Mouse (Mus musculus): Measurements from ENCODE around the gene Capn2. TPM values are rescaled to one million over a fixed set of nuclear protein-coding genes. Genes with fewer than 3 reads are reported as not detected.
A peak's percentile ranks its signal among the peaks of the same experiment; 100 is the strongest.

Capn2 gene
- polyA plus RNA-seq, 1 experiment from 2014 or later = 115 TPM

DNA sequence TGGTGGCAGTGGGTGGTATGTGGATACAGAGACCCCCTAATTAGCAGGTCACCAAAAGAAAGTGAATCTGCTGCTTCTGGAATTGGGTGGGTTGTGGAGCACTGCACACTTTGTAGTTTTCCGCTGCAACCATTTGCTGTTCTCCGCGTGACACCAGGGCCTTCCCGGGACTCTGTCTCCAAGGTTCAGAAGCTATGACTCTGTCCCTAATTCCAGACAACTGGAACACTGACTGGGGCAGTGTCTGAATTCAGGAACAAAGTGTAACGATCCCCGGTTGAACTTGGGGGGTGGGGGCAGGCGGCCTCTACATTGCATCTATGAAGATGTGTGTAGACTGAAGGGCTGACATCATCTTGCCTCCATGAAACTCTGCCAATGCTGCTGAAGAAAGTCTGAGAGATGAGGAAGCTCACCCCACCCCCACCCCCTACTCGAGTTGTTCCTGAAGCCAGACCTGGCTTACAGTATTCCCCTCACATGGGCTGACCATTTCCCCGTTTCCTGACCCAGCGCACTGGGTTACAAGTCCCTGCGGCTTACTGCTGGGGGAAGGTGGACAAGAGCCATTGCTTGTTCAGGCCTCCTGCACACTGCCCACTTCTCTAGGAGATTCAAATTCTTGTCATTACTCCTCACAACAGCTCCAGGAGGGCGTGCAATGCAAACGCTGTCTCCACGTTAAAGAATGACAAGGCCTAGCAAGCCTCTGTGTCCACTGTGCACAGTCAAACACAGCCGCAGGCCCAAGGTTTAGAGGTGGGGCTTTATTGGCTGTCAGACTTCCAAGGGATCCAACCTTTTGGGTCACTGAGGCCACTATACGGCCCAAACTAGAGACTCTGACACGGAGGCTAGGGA is 22.9 kb downstream of the Capn2 start:
- Histone ChIP-seq H3K9me3 (no peaks in the 10 kb centered on the region), H3K4me3 (no peak overlapping the region), H3K27ac (no peak overlapping the region), H3K36me3 (peaks cover 14% of the 10 kb centered on the region; the same call in 1 of the 2 replicates), H3K9ac (no peak overlapping the region), H3K4me1 (peaks cover 13% of the 10 kb centered on the region), H3K27me3 (replicated peaks) (no peaks in the 10 kb centered on the region), H3K4me2 (replicated peaks) (no peak overlapping the region)
- 73% methylated on average over 17 of the region's 17 CpGs for WGBS
- ATAC-seq (ENCODE audit: low FRiP score, low read depth) = no peak

DNA sequence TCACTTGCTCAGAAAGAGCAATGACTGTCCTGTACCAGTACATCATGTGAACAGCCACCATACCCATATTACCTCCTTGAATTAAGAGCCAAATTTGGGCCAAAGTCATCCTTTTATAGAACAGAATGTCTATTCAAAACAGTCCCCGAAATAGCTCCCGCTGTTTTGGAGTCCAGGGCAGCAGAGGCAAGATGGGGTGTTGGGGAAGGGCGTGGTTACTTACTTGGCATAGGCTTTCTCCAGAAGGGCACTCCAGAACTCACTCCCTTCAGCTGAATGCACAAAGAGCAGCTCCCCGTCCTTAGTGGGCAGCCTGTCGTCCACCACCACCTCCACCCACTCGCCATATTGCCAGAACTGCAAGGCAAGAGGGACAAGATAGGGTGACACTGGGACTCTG is 25.6 kb downstream of the Capn2 start:
- H3K9me3 ChIP-seq = no peaks in the 10 kb centered on the region
- ATAC-seq (ENCODE audit: low FRiP score, low read depth) = no peak
- peaks cover 38% of the 10 kb centered on the region for H3K36me3 ChIP-seq
- H3K4me1 ChIP-seq = peaks cover 11% of the 10 kb centered on the region; the same call in 1 of the 2 replicates
- H3K27ac ChIP-seq = no peak overlapping the region
- H3K9ac ChIP-seq = no peak overlapping the region
- no peak overlapping the region for H3K4me3 ChIP-seq
- H3K4me2 ChIP-seq (replicated peaks) = no peak overlapping the region
- WGBS = 91% methylated on average over 6 of the region's 6 CpGs
- H3K27me3 ChIP-seq (replicated peaks) = no peaks in the 10 kb centered on the region

DNA sequence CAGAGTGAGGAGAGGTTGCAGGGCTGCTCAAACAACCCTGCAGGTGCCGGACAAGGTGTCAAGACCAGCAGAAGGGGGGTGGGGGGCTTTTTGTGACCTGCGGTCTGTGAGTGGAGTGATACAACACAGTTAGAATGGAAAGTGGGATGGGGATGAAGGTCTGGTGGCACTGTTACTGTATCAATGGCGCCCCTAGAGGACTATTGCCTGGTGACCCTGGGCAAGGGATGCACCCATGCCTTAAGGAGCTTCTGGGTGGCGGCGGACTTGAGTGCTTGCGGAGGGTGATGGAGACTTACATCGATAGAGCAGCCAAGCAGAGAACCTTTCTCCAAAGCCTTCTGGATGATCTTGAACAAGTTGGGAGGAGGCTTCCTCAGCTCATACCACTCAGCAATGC is 26.8 kb downstream of the Capn2 start:
- Histone ChIP-seq H3K9me3 (no peaks in the 10 kb centered on the region), H3K4me3 (no peak overlapping the region), H3K4me2 (replicated peaks) (no peak overlapping the region), H3K27me3 (replicated peaks) (no peaks in the 10 kb centered on the region), H3K9ac (no peak overlapping the region), H3K36me3 (peaks cover 47% of the 10 kb centered on the region), H3K27ac (no peak overlapping the region), H3K4me1 (peaks cover 11% of the 10 kb centered on the region; the same call in 1 of the 2 replicates)
- WGBS = 85% methylated on average over 7 of the region's 7 CpGs
- peak; percentile 10; the same call in 1 of the 2 replicates for ATAC-seq (ENCODE audit: low FRiP score, low read depth)

DNA sequence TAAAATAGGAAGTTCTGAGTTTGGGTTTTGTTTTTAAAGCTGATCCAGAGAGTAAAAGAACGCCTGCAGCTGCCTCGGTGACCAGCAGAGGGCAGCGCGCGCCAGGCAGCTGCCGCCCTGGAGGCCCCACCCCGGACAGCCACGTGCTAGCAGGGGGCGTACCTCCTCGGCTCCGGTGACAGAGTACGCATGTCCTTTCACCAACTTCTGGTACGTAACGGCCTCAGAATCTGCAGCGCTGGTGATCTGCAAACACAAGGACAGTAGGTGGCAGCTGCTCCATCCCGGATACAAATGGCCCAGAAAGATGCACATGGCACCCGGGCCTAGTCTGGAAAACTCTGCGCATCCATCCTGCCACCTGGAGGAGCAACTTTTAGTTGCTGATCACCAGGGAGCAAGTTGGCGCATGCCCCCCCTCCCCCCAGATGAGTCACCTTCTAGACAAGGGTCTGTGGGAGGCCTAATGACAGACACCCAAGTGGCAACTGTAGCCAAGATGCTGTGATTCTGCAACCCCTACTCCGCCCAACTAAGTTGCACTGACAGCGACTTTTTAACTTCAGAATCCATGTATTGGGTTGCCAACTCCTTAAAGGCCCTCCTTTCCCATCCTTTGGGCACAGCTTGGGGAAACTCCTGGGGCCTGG is 27.5 kb downstream of the Capn2 start:
- no peak overlapping the region for H3K9ac ChIP-seq
- H3K4me3 ChIP-seq = peak overlapping the region; percentile 9; the same call in 1 of the 2 replicates
- no peaks in the 10 kb centered on the region for H3K9me3 ChIP-seq
- H3K4me1 ChIP-seq = peaks cover 11% of the 10 kb centered on the region; the same call in 1 of the 2 replicates
- H3K4me2 ChIP-seq (replicated peaks) = peak overlapping the region; percentile 55
- peaks cover 54% of the 10 kb centered on the region for H3K36me3 ChIP-seq
- H3K27me3 ChIP-seq (replicated peaks) = no peaks in the 10 kb centered on the region
- peak; percentile 90 for ATAC-seq (ENCODE audit: low FRiP score, low read depth)
- no peak overlapping the region for H3K27ac ChIP-seq
- WGBS = 12% methylated on average over 21 of the region's 21 CpGs

DNA sequence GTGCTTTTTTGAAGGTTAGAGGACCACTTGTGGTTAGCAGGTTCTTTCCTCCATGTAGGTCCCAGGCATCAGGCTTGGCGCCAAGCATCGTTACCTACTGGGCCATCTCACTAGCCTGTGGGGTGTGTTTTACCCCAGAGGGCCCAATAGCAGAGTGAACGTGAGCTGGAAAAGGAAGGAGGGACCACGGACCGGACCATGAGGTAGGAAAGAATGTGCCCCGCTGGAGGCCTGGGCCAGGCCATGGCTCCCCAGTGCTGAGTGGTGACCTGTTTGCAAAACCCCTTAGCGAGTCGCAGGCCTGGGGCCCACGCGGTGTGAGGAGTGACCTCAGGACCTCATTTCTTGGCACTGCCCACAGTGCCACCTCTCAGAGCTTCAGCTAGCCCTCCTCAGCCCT is 28.9 kb downstream of the Capn2 start:
- H3K27me3 ChIP-seq (replicated peaks) = no peaks in the 10 kb centered on the region

DNA sequence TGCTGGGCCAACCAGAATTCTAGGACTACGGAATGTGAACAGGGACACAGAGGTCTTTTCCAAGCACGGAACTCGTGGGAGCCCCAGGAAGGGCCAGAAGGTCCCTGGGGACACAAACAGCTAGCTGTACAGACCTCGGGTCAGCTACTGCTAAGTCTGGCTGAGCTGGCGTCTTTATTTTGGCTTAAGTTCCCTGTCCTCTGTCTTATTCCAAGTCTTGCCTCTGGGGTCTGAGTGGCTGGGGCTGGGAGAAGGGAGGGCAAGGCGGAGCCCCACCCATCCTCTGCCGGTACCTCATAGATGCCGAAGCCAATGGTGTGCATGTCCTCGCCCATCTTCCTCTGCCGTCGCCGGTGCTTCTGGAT is 33.5 kb downstream of the Capn2 start:
- no peak overlapping the region for H3K9ac ChIP-seq
- 92% methylated on average over 12 of the region's 12 CpGs for WGBS
- no peak overlapping the region for H3K4me2 ChIP-seq (replicated peaks)
- ATAC-seq (ENCODE audit: low FRiP score, low read depth) = no peak
- H3K27ac ChIP-seq = no peak overlapping the region
- no peaks in the 10 kb centered on the region for H3K27me3 ChIP-seq (replicated peaks)
- H3K36me3 ChIP-seq = peaks cover 86% of the 10 kb centered on the region
- H3K9me3 ChIP-seq = no peaks in the 10 kb centered on the region
- no peak overlapping the region for H3K4me3 ChIP-seq
- H3K4me1 ChIP-seq = no peaks in the 10 kb centered on the region

More for the DNA sequence above, 28.9 kb downstream of the Capn2 start:
- Histone ChIP-seq H3K27ac (no peak overlapping the region), H3K9me3 (no peaks in the 10 kb centered on the region), H3K4me3 (no peak overlapping the region), H3K4me2 (replicated peaks) (no peak overlapping the region), H3K36me3 (peaks cover 67% of the 10 kb centered on the region), H3K9ac (no peak overlapping the region), H3K4me1 (peaks cover 8% of the 10 kb centered on the region; the same call in 1 of the 2 replicates)
- 93% methylated on average over 10 of the region's 10 CpGs for WGBS
- no peak for ATAC-seq (ENCODE audit: low FRiP score, low read depth)

DNA sequence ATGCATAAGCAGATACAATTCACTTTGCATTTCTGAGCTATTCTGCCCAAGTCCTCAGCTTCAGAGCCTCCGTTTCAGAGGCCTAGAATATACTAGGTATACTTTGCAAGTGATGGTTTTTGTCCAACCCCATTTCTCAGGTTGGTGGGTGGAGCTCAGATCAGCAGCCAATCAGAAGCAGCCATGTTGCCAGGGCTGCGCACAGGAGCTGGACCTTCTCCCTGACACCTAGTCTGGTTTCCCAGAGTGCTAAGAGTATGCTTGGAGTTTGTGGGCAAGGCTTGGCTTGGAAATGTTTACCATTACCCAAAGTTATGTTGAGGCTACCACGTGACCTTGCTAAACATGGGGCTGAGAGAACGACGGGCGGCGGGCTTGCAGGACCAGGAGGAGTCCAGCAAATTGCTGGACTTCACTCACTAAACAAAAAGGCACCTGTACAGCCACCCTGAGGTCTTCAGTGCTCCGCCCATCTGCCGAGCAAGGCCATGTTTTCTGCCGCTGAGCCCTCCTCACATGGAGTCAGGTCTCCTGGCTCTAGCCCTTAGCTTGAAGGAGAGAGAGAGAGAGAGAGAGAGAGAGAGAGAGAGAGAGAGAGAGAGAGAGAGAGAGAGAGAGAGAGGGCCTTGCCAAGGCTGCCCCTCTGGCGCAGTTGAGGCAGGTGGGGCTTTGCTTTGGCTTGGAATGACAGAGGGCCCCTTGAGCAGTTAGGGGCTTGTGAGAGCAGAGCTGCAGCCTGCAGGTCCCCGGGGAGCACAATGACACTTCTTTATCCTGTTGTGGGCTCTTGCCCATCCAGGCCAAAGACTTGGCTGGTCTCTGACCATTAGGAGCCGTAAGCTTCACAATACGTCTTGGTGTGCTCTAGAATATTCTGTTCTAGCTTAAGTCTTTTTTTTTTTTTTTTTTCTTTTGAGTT is 34.2 kb downstream of the Capn2 start:
- H3K4me3 ChIP-seq = no peak overlapping the region
- H3K4me1 ChIP-seq = no peaks in the 10 kb centered on the region
- ATAC-seq (ENCODE audit: low FRiP score, low read depth) = no peak
- no peaks in the 10 kb centered on the region for H3K27me3 ChIP-seq (replicated peaks)
- WGBS = 90% methylated on average over 14 of the region's 14 CpGs
- H3K27ac ChIP-seq = no peak overlapping the region
- H3K9ac ChIP-seq = no peak overlapping the region
- no peak overlapping the region for H3K4me2 ChIP-seq (replicated peaks)
- H3K9me3 ChIP-seq = no peaks in the 10 kb centered on the region
- peaks cover 84% of the 10 kb centered on the region for H3K36me3 ChIP-seq

DNA sequence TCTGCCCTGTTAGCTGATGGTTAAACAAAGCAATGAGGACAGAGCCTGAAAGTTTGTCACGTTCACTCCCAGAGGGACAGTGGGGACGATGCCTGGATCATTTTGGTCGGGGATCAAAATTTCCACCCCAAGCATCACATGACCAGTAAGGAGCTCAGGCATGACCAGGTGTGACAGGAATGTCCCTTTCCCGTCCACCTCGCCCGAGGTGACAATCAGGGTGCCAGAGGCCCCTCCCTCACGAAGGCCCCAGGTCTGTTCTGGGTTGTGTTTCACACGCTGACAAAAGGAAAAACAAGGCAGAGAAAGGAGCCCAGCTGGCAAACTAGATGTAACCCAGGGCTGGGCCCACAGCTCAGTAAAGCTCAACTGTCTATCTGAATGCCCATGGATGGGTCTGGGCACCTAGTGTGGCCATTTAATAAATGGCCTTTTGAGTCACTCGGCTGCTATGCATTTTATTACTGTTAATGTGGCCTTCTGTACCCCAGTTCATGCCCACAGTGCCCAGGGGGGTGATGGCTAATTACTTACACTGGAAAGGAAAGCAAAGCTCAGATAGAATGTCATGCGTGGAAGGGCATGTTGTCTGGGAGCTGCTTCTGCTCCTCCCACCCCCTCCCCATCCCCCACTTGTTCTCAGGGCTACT is 35.6 kb downstream of the Capn2 start:
- no peaks in the 10 kb centered on the region for H3K9me3 ChIP-seq
- H3K27me3 ChIP-seq (replicated peaks) = no peaks in the 10 kb centered on the region
- H3K4me3 ChIP-seq = no peak overlapping the region
- no peak overlapping the region for H3K9ac ChIP-seq
- no peak for ATAC-seq (ENCODE audit: low FRiP score, low read depth)
- no peak overlapping the region for H3K4me2 ChIP-seq (replicated peaks)
- H3K36me3 ChIP-seq = peaks cover 85% of the 10 kb centered on the region
- H3K4me1 ChIP-seq = no peaks in the 10 kb centered on the region
- 87% methylated on average over 10 of the region's 10 CpGs for WGBS
- H3K27ac ChIP-seq = no peak overlapping the region

DNA sequence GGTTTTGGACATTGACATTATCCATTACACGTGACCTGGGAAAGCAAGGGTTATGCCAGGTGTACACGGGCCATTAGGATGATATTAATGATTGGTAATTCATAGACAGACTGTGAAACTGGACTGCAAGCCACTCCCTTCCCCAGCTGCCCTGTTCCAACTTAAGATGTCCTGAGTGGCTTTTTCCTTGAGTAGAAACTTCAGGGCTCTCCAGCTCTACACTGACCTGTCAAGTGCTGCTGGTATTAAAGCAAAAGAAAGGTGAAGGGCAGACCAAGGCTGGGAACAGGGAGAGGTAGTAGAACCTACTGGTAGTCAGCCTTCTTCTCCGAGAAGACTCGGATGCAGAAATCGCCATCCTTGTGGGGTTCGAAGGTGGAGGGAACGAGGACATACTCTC is 36.3 kb downstream of the Capn2 start:
- Histone ChIP-seq H3K27me3 (replicated peaks) (no peaks in the 10 kb centered on the region), H3K36me3 (peaks cover 79% of the 10 kb centered on the region), H3K4me3 (no peak overlapping the region), H3K9ac (no peak overlapping the region), H3K4me1 (no peaks in the 10 kb centered on the region), H3K9me3 (no peaks in the 10 kb centered on the region), H3K27ac (no peak overlapping the region), H3K4me2 (replicated peaks) (no peak overlapping the region)
- no peak for ATAC-seq (ENCODE audit: low FRiP score, low read depth)
- 93% methylated on average over 7 of the region's 7 CpGs for WGBS

DNA sequence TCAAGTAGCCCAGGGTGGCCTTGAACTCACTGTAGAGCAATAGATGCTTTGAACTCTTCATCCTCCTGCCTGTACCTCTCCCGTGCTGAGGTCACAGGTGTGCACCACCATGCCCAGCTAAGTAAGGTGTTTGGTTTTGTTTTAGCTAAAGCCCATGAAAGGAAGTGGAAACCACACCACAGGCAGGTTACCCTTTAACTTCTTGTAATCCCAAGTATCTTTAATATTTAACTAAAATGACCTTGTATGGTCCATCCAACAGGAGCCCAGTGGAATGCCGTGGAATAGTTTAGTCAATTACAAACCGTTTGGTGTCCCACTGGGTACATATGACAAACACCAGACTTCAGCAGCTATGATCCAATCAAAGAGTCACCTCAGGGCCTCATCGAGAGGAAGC is 38.5 kb downstream of the Capn2 start:
- H3K9me3 ChIP-seq = no peaks in the 10 kb centered on the region
- H3K27me3 ChIP-seq (replicated peaks) = no peaks in the 10 kb centered on the region
- H3K4me1 ChIP-seq = no peaks in the 10 kb centered on the region
- WGBS = 93% methylated on average over 4 of the region's 4 CpGs
- peaks cover 74% of the 10 kb centered on the region for H3K36me3 ChIP-seq
- H3K4me2 ChIP-seq (replicated peaks) = no peak overlapping the region
- no peak overlapping the region for H3K4me3 ChIP-seq
- H3K9ac ChIP-seq = no peak overlapping the region
- ATAC-seq (ENCODE audit: low FRiP score, low read depth) = no peak
- no peak overlapping the region for H3K27ac ChIP-seq

DNA sequence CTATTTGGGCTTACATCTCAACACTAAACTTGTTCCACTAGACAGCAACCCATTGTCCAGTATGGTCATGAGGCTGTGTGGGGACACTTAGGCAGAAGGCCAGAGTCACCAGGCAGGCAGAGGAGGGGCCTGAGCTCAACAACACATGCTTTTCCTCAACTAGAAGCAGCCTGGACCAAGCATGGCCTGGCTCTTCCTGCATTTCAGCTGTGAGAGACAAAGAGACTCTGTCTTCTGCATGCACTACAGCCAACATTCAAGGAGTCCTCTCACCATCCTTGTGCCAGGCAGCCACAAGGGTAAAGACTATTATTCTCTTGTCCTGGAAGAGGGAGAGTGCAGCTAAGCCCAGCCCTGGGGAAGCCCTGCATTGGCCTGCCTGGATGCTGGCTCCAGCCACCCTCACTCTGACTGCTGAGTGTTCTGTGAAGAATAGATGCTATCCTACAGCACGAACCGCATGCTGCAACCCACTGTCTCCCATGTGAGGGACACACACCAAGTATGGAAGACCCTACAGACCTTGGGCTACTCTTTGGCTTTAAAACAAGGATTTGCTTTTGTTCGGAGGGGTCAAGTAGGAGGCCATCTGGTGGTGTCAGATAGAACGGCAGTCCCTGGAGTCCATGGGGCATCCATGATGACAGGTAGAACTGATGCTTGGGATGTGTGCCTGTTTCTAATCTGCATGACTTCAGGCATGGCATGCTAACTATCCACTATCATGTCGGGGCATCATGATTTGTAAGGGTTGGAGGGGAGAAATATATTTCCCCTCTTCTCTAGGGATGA is 42.2 kb downstream of the Capn2 start:
- Histone ChIP-seq H3K9me3 (no peaks in the 10 kb centered on the region), H3K4me1 (no peaks in the 10 kb centered on the region), H3K9ac (no peak overlapping the region), H3K27ac (no peak overlapping the region), H3K27me3 (replicated peaks) (no peaks in the 10 kb centered on the region), H3K36me3 (peaks cover 77% of the 10 kb centered on the region), H3K4me2 (replicated peaks) (no peak overlapping the region), H3K4me3 (no peak overlapping the region)
- 87% methylated on average over 5 of the region's 5 CpGs for WGBS
- no peak for ATAC-seq (ENCODE audit: low FRiP score, low read depth)

Measured in neural tube, embryonic 12.5 days (tissue).